Mouse (Mus musculus) adipocyte (in vitro differentiated cells): ENCODE results near the gene Arhgap40.

ENCODE experiments used
- DNase-seq: peaks from one replicate; pipeline ENCODE4 v3.0.0-alpha.2; 2016; ENCODE audit warnings: low spot score

The Arhgap40 gene

GRCm38 (mm10) chr2:158512528-158512927, at the start of gene Arhgap40:
Arhgap40 (plus strand) TSS chr2:158512796.
- DNase-seq = no peak

- DNase-seq = no peak
Measured at GRCm38 (mm10) chr2:158474159-158474558, 38.4 kb upstream of the Arhgap40 start.

- no peak for DNase-seq
Measured at GRCm38 (mm10) chr2:158477640-158478039, 35.0 kb upstream of the Arhgap40 start.

- DNase-seq = no peak
Measured at GRCm38 (mm10) chr2:158498457-158498856, 14.1 kb upstream of the Arhgap40 start.

GRCm38 (mm10) chr2:158501836-158502812, 10.5 kb upstream of the Arhgap40 start, which contains the start of gene Adig:
Adig (plus strand) TSS chr2:158502612.
- peak; percentile 94 for DNase-seq

GRCm38 (mm10) chr2:158503226-158503625, 9.4 kb upstream of the Arhgap40 start:
- DNase-seq = no peak

DNA sequence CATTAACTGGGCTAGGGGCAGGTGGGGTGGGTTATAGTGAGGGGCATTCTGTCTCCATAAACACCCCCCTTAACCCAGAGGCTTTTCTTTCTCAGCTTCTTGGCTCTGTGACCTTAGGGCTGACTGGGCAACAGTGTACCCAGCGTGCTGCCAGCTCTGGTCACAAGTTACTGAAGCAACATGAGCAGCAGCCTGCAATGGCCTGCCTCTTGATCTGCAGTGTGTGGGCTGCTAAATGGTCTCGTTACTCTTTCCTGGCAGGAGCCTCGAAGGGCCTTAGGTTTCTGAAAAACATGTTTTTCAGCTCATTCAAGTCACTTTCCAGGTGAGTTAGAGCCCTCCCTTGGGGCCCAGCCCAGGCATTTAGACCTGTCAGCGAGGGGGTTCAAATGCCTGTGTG, 8.9 kb upstream of the Arhgap40 start:
- peak; percentile 96 for DNase-seq

DNA sequence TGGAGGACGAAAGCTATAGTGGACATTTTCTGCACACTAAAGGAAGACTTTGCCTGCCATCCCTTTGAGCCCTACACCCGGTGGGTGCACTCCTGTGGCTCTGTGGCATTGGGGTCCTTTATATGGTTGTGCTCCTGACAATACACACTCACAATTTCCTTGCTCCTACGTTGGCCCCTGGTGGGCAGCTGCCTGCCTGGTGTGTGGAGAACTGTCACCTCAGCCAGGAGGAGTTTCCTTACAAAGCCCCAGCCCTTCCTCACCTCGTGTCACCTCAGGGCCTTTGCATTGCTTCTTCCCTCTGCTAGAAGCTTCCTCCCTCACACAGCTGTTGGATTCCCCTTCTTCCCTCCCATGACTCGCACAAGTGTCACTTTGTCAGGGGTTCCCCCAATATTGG, 6.1 kb upstream of the Arhgap40 start:
- DNase-seq = no peak

DNA sequence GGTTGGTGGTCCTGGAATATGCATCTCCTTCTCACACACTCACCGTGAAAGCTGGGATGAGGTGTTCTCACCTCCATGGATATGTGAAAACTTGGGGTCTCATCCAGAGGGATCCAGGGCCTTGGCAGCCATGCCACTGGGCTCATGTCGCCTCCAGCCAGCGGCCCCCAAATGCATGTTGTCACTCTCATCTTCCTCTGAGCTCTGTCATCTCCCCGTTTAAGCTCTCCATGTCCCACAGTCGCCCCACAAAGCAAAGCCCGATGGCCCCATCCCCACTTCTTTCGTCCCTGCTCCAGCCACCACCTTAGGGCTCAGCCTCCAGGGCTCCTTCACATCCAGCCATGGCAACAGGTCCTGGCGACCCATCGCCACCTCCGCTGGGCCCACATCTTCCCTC, 5.5 kb upstream of the Arhgap40 start:
- no peak for DNase-seq

GRCm38 (mm10) chr2:158510665-158511064, 1.9 kb upstream of the Arhgap40 start:
- DNase-seq = peak; percentile 55

GRCm38 (mm10) chr2:158513821-158514336, 1.3 kb downstream of the Arhgap40 start:
- DNase-seq = no peak

GRCm38 (mm10) chr2:158518583-158518982, 6.0 kb downstream of the Arhgap40 start:
- no peak for DNase-seq

- DNase-seq = no peak
Measured at GRCm38 (mm10) chr2:158519071-158519470, 6.5 kb downstream of the Arhgap40 start.

GRCm38 (mm10) chr2:158519800-158520199, 7.2 kb downstream of the Arhgap40 start:
- DNase-seq = no peak

DNA sequence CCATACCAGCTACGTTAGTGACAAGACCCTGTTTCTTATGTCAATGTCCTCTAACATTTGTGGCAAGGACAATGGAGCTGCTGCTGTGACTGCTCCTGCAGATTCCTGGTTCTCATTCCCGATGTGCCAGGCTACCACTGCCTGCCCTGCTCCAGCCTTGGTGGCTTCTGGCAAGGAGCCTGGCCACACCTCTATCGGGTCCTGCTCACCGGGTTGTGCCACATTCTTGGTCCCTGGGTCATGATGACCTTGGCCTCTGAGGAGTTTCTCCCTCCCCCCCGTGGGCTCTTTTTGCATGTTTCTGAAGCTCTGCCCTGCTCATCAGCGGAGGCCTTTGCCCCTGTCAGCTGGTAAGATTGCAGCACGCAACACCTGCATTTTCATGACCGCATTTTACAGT, 10.5 kb downstream of the Arhgap40 start:
- no peak for DNase-seq

GRCm38 (mm10) chr2:158524129-158524860, 11.7 kb downstream of the Arhgap40 start:
- DNase-seq = no peak

GRCm38 (mm10) chr2:158534090-158534489, 21.5 kb downstream of the Arhgap40 start:
- DNase-seq = peak; percentile 81

- DNase-seq = no peak
Measured at GRCm38 (mm10) chr2:158534559-158534958, 22.0 kb downstream of the Arhgap40 start.

- no peak for DNase-seq
Measured at GRCm38 (mm10) chr2:158539433-158540305, 27.1 kb downstream of the Arhgap40 start.

GRCm38 (mm10) chr2:158541286-158541685, 28.7 kb downstream of the Arhgap40 start:
- no peak for DNase-seq

DNA sequence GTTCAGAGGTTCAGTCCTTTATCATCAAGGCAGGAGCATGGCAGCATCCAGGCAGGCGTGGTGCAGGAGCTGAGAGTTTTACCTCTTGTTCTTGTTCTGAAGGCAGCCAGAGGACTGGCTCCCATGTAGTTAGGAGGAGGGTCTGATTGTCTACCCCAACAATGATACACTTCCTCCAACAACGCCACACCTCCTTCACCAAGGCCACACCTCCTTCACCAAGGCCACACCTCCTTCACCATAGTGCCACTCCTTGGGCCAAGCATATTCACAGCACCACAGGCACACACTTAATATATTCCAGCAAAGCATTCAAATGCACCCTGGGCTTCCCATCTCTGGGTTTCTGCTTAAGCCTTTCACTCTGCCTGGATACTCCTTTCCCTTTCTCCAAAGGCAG, 32.7 kb downstream of the Arhgap40 start:
- DNase-seq = no peak

GRCm38 (mm10) chr2:158546751-158547150, 34.2 kb downstream of the Arhgap40 start:
- DNase-seq = peak; percentile 72
